Mouse (Mus musculus) cortical plate, adult 2 months (tissue): ENCODE data around the gene Smarcd3.

ENCODE experiments used
- CTCF ChIP-seq: fragments of 200-500 bp; IDR thresholded peaks from 2 replicates; pipeline ENCODE4 v1.5.1; 2011; ENCODE audit warnings: mild to moderate bottlenecking, control low read depth, low read length; ENCODE audit not compliant: insufficient read depth; ENCODE audit errors: extremely low read depth
- POLR2A ChIP-seq: fragments of 200-500 bp; IDR thresholded peaks from 2 replicates; pipeline ENCODE4 v1.6.1; 2011; ENCODE audit warnings: mild to moderate bottlenecking, low read length, control low read depth; ENCODE audit not compliant: insufficient read depth; ENCODE audit errors: extremely low read depth

- no peak for TF ChIP-seq CTCF
- no peak for TF ChIP-seq POLR2A
These were observed 25.0 kb upstream of the Smarcd3 start for GRCm38 (mm10) chr5:24649231-24649630.
